Comparison of ENCODE assay signal across 23 mouse cellular contexts in the genomic region with DNA sequence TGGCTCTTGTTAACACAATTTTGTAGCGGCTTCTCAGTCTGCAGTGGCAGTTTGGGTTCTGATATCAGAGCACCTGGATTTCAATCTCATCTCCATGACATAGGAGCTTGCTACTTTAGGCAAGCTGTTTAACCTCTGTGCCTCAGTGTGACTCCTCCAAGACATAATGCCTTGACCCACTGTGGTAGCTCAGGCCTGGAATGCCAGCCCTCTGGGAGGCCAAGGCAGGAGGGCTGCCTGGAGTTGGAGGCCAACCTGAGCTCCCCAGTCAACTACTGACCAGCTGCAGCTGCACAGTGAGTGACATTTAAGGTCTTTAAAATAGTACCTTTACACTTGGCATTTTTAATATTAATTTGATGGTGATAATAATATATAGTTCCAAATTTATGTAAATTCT. TPM values are rescaled to one million over a fixed set of nuclear protein-coding genes. Genes with fewer than 3 reads are reported as not detected.
DNase-seq lines count a peak whose midpoint lies in the region; ATAC-seq and TF ChIP-seq lines count a peak whose summit lies in the region.
"Had no signal": no experiment of that assay in that cellular context is flagged by ENCODE, and none has a peak within 500 bp of the region (broad histone marks: within the 10 kb centered on the region; RNA-seq: fewer than 3 reads in every experiment).

No protein-coding gene starts in this region.

- no peaks in the 10 kb centered on the region for H3K9me3 ChIP-seq in heart, embryonic 14.5 days (ENCODE audit: control insufficient read depth, low read length)
- H3K9me3 ChIP-seq in neural tube, embryonic 12.5 days: no peaks in the 10 kb centered on the region
- H3K9me3 ChIP-seq in midbrain, embryonic 13.5 days: no peaks in the 10 kb centered on the region
- H3K9me3 ChIP-seq in lung, postnatal 0 days (ENCODE audit: low read length): no peaks in the 10 kb centered on the region
- H3K9me3 ChIP-seq: liver, embryonic 12.5 days had no signal

- H3K4me2 ChIP-seq in heart, embryonic 14.5 days (ENCODE audit: low read length): peak overlapping the region; percentile 87
- no peak overlapping the region for H3K4me2 ChIP-seq in neural tube, embryonic 12.5 days (replicated peaks)
- 0 out of 2 replicates have a peak overlapping the region, but pooled peaks have one; percentile 80 for H3K4me2 ChIP-seq in midbrain, embryonic 13.5 days (replicated peaks)
- H3K4me2 ChIP-seq in lung, postnatal 0 days (replicated peaks; ENCODE audit: low read depth, low read length): no peak overlapping the region

- H3K27ac ChIP-seq in heart, embryonic 14.5 days (replicated peaks in 1 of 2; ENCODE audit: control insufficient read depth in 1 of 2, insufficient read depth in 1 of 2, low read depth in 2 of 2, low read length in 2 of 2): no peak overlapping the region
- no peak overlapping the region for H3K27ac ChIP-seq in neural tube, embryonic 12.5 days
- H3K27ac ChIP-seq in midbrain, embryonic 13.5 days: no peak overlapping the region
- 0 out of 2 replicates have a peak overlapping the region, but pooled peaks have one; percentile 30 for H3K27ac ChIP-seq in olfactory bulb, adult 2 months (ENCODE audit: insufficient read depth, low read depth, low read length)
- H3K27ac ChIP-seq in lung, postnatal 0 days (ENCODE audit: low read length): no peak overlapping the region
- H3K27ac ChIP-seq: liver, embryonic 12.5 days had no signal

- 85% methylated on average over 1 of the region's 1 CpGs for WGBS in heart, embryonic 14.5 days
- 70% methylated on average over 1 of the region's 1 CpGs for WGBS in neural tube, embryonic 12.5 days
- WGBS in midbrain, embryonic 13.5 days: 68% methylated on average over 1 of the region's 1 CpGs
- WGBS in olfactory bulb, adult 2 months: 98% methylated on average over 1 of the region's 1 CpGs
- 88% methylated on average over 1 of the region's 1 CpGs for WGBS in lung, postnatal 0 days

- no peak for TF ChIP-seq POLR2A in olfactory bulb, adult 2 months (IDR thresholded peaks at IDR 0.05; ENCODE audit: insufficient read depth, low read depth, low read length)

- H3K36me3 ChIP-seq in heart, embryonic 14.5 days (ENCODE audit: control insufficient read depth, insufficient read depth, low read length): no peaks in the 10 kb centered on the region
- H3K36me3 ChIP-seq in neural tube, embryonic 12.5 days: no peaks in the 10 kb centered on the region
- no peaks in the 10 kb centered on the region for H3K36me3 ChIP-seq in midbrain, embryonic 13.5 days
- no peaks in the 10 kb centered on the region for H3K36me3 ChIP-seq in lung, postnatal 0 days (ENCODE audit: insufficient read depth, low read length)
- H3K36me3 ChIP-seq: heart, embryonic 12.5 days; liver, embryonic 12.5 days had no signal

- TF ChIP-seq EP300 in lung, postnatal 0 days (IDR thresholded peaks at IDR 0.05): no peak

- DNase-seq in heart, adult 18-20 months: no peak
- no peak for DNase-seq in neural tube, embryonic 10.5 days (ENCODE audit: extremely low spot score, low spot score)
- DNase-seq in lung, postnatal 14 days: no peak
- no peak for DNase-seq in lung, postnatal 0 days (ENCODE audit: low spot score)
- DNase-seq: thymus, postnatal 14 days had no signal

- H3K9ac ChIP-seq in heart, embryonic 14.5 days (ENCODE audit: low read length): no peak overlapping the region
- no peak overlapping the region for H3K9ac ChIP-seq in neural tube, embryonic 12.5 days
- no peak overlapping the region for H3K9ac ChIP-seq in midbrain, embryonic 13.5 days (replicated peaks)
- no peak overlapping the region for H3K9ac ChIP-seq in lung, postnatal 0 days (replicated peaks; ENCODE audit: low read depth)
- H3K9ac ChIP-seq: liver, embryonic 12.5 days had no signal

- H3K4me1 ChIP-seq in heart, embryonic 14.5 days (ENCODE audit: control insufficient read depth in 2 of 2, insufficient read depth in 2 of 2, low read length in 2 of 2): no peaks in the 10 kb centered on the region
- peaks cover 8% of the 10 kb centered on the region for H3K4me1 ChIP-seq in neural tube, embryonic 12.5 days
- peaks cover 16% of the 10 kb centered on the region for H3K4me1 ChIP-seq in midbrain, embryonic 13.5 days (replicated peaks)
- peaks cover 12% of the 10 kb centered on the region for H3K4me1 ChIP-seq in olfactory bulb, adult 2 months (ENCODE audit: control insufficient read depth, insufficient read depth, low read length)
- H3K4me1 ChIP-seq in lung, postnatal 0 days (ENCODE audit: insufficient read depth, low read depth, low read length): no peaks in the 10 kb centered on the region

- no peak for ATAC-seq in heart, embryonic 14.5 days (ENCODE audit: insufficient number of reproducible peaks, insufficient read depth, low FRiP score, low read depth)
- ATAC-seq in neural tube, embryonic 12.5 days (ENCODE audit: low FRiP score, low read depth): peak; percentile 14; the same call in 1 of the 2 replicates
- ATAC-seq in midbrain, embryonic 13.5 days: no peak
- ATAC-seq in lung, postnatal 0 days: no peak
- ATAC-seq: activated CD4-positive, CD25-positive, alpha-beta regulatory T cell, adult 4 months; Patski had no signal

- no peak for TF ChIP-seq CTCF in olfactory bulb, adult 2 months (IDR thresholded peaks at IDR 0.05; ENCODE audit: insufficient read depth, low read depth, low read length)
- no peak for TF ChIP-seq CTCF in lung, postnatal 0 days (IDR thresholded peaks at IDR 0.05)

- no peak overlapping the region for H3K4me3 ChIP-seq in heart, embryonic 14.5 days (ENCODE audit: control insufficient read depth in 1 of 2, insufficient read depth in 1 of 2, low read depth in 1 of 2, low read length in 2 of 2)
- H3K4me3 ChIP-seq in neural tube, embryonic 12.5 days: no peak overlapping the region
- peak overlapping the region; percentile 66; the same call in 1 of the 2 replicates for H3K4me3 ChIP-seq in midbrain, embryonic 13.5 days (replicated peaks)
- no peak overlapping the region for H3K4me3 ChIP-seq in olfactory bulb, adult 2 months (ENCODE audit: insufficient read depth, low read depth, low read length)
- H3K4me3 ChIP-seq in lung, postnatal 0 days (ENCODE audit: low read depth, low read length): no peak overlapping the region
- H3K4me3 ChIP-seq: erythroblast, embryonic 14.5 days had no signal

- peaks cover 47% of the 10 kb centered on the region for H3K27me3 ChIP-seq in heart, embryonic 14.5 days (ENCODE audit: control insufficient read depth, insufficient read depth, low read length)
- H3K27me3 ChIP-seq in neural tube, embryonic 12.5 days (replicated peaks): peaks cover 35% of the 10 kb centered on the region
- H3K27me3 ChIP-seq in midbrain, embryonic 13.5 days: peaks cover 23% of the 10 kb centered on the region
- peaks cover 29% of the 10 kb centered on the region for H3K27me3 ChIP-seq in lung, postnatal 0 days (replicated peaks; ENCODE audit: insufficient read depth, low read length)

RNA-seq across cellular contexts. Expression of gene Phf24, which starts 0.5 kb away (rescaled TPM):
- polyA plus RNA-seq in heart, embryonic 14.5 days (2014; fragmentation: Nextera tagmentation; extraction: Ambion mirVana): 5.6 and 5.8 TPM in 2 replicates
- 1 to 10 TPM; 6.5 to 7.7 TPM for total RNA-seq in heart, adult 18-20 months (2021)
- polyA plus RNA-seq in neural tube, embryonic 12.5 days (2016; fragmentation: Nextera tagmentation; extraction: Ambion mirVana): 10.9 and 11.4 TPM in 2 replicates
- 14.8 and 15.2 TPM in 2 replicates for polyA plus RNA-seq in midbrain, embryonic 13.5 days (2015; fragmentation: Nextera tagmentation; extraction: Ambion mirVana)
- polyA plus RNA-seq in olfactory bulb, adult 2 months (2012; ENCODE audit: insufficient read depth, insufficient read length, low replicate concordance, missing spikeins): not detected in 2 replicates
- 0.29 and 0.31 TPM in 2 replicates for polyA plus RNA-seq in lung, postnatal 0 days (2015; fragmentation: Nextera tagmentation; extraction: Ambion mirVana)
- polyA plus RNA-seq: C2C12; erythroblast, embryonic 14.5 days; Patski had no signal

RNA-seq across cellular contexts. Expression of gene Dnajb5, which starts 33.6 kb away (rescaled TPM):
- polyA plus RNA-seq in heart, embryonic 14.5 days (2014; fragmentation: Nextera tagmentation; extraction: Ambion mirVana): 17.9 and 18.3 TPM in 2 replicates
- total RNA-seq in heart, adult 18-20 months (2021): 100 to 1,000 TPM in 1 of 2 experiments, 10 to 100 TPM in 1; 95.5 to 101 TPM
- polyA plus RNA-seq in neural tube, embryonic 12.5 days (2016; fragmentation: Nextera tagmentation; extraction: Ambion mirVana): 29.0 and 33.6 TPM in 2 replicates
- 45.9 and 58.2 TPM in 2 replicates for polyA plus RNA-seq in midbrain, embryonic 13.5 days (2015; fragmentation: Nextera tagmentation; extraction: Ambion mirVana)
- polyA plus RNA-seq in olfactory bulb, adult 2 months (2012; ENCODE audit: insufficient read depth, insufficient read length, low replicate concordance, missing spikeins): 176 TPM in 1 of 2 replicates, not detected in the other
- 5.7 and 6.2 TPM in 2 replicates for polyA plus RNA-seq in lung, postnatal 0 days (2015; fragmentation: Nextera tagmentation; extraction: Ambion mirVana)
- polyA plus RNA-seq: erythroblast, embryonic 14.5 days had no signal

RNA-seq across cellular contexts. Expression of gene Fam205c, which starts 41.9 kb away (rescaled TPM):
- 0.19 and 0.31 TPM in 2 replicates for polyA plus RNA-seq in heart, embryonic 14.5 days (2014; fragmentation: Nextera tagmentation; extraction: Ambion mirVana)
- total RNA-seq in heart, adult 18-20 months (2021): 10 to 100 TPM; 12.2 to 12.9 TPM
- 2.5 and 2.6 TPM in 2 replicates for polyA plus RNA-seq in neural tube, embryonic 12.5 days (2016; fragmentation: Nextera tagmentation; extraction: Ambion mirVana)
- polyA plus RNA-seq in midbrain, embryonic 13.5 days (2015; fragmentation: Nextera tagmentation; extraction: Ambion mirVana): 1.2 and 1.7 TPM in 2 replicates
- polyA plus RNA-seq in olfactory bulb, adult 2 months (2012; ENCODE audit: insufficient read depth, insufficient read length, low replicate concordance, missing spikeins): not detected in 2 replicates
- not detected in 2 replicates for polyA plus RNA-seq in lung, postnatal 0 days (2015; fragmentation: Nextera tagmentation; extraction: Ambion mirVana)
- total RNA-seq: adrenal gland, postnatal 14 days; megakaryocyte progenitor cell, adult 5-6 weeks had no signal
- polyA plus RNA-seq: activated CD4-positive, CD25-positive, alpha-beta regulatory T cell, adult 4 months; C2C12; embryonic facial prominence, embryonic 11.5 days; erythroblast, embryonic 14.5 days; limb, embryonic 11.5 days; Patski; spleen, adult 2 months had no signal

RNA-seq across cellular contexts. Expression of gene 1700022I11Rik, which starts 53.4 kb away (rescaled TPM):
- 0.57 and 0.70 TPM in 2 replicates for polyA plus RNA-seq in heart, embryonic 14.5 days (2014; fragmentation: Nextera tagmentation; extraction: Ambion mirVana)
- total RNA-seq in heart, adult 18-20 months (2021): not detected
- 0.46 and 0.93 TPM in 2 replicates for polyA plus RNA-seq in neural tube, embryonic 12.5 days (2016; fragmentation: Nextera tagmentation; extraction: Ambion mirVana)
- polyA plus RNA-seq in midbrain, embryonic 13.5 days (2015; fragmentation: Nextera tagmentation; extraction: Ambion mirVana): 0.49 and 0.50 TPM in 2 replicates
- polyA plus RNA-seq in olfactory bulb, adult 2 months (2012; ENCODE audit: insufficient read depth, insufficient read length, low replicate concordance, missing spikeins): not detected in 2 replicates
- polyA plus RNA-seq in lung, postnatal 0 days (2015; fragmentation: Nextera tagmentation; extraction: Ambion mirVana): 0.30 TPM in 1 of 2 replicates, not detected in the other
- total RNA-seq: adrenal gland, postnatal 14 days; gastrocnemius, adult 8-10 months; layer of hippocampus, adult 8-10 months; left cerebral cortex, adult 18-20 months had no signal
- polyA plus RNA-seq: erythroblast, embryonic 14.5 days; Patski; spleen, adult 2 months had no signal

RNA-seq across cellular contexts. Expression of gene Gm12394, which starts 59.4 kb away (rescaled TPM):
- polyA plus RNA-seq in heart, embryonic 14.5 days (2014; fragmentation: Nextera tagmentation; extraction: Ambion mirVana): not detected in 2 replicates
- not detected for total RNA-seq in heart, adult 18-20 months (2021)
- 0.80 and 0.82 TPM in 2 replicates for polyA plus RNA-seq in neural tube, embryonic 12.5 days (2016; fragmentation: Nextera tagmentation; extraction: Ambion mirVana)
- 0.35 and 0.43 TPM in 2 replicates for polyA plus RNA-seq in midbrain, embryonic 13.5 days (2015; fragmentation: Nextera tagmentation; extraction: Ambion mirVana)
- polyA plus RNA-seq in olfactory bulb, adult 2 months (2012; ENCODE audit: insufficient read depth, insufficient read length, low replicate concordance, missing spikeins): not detected in 2 replicates
- polyA plus RNA-seq in lung, postnatal 0 days (2015; fragmentation: Nextera tagmentation; extraction: Ambion mirVana): 0.08 TPM in 1 of 2 replicates, not detected in the other
- total RNA-seq: adrenal gland, postnatal 14 days; gastrocnemius, adult 8-10 months; megakaryocyte progenitor cell, adult 5-6 weeks had no signal
- polyA plus RNA-seq: activated CD4-positive, CD25-positive, alpha-beta regulatory T cell, adult 4 months; C2C12; erythroblast, embryonic 14.5 days; limb, embryonic 11.5 days; Patski; spleen, adult 2 months had no signal

Comparison
In these comparisons a context has a peak if more than half of its experiments do, and no peak if none do; other contexts are left out.
1. H3K4me2 ChIP-seq: peak in heart, embryonic 14.5 days (single experiment) and midbrain, embryonic 13.5 days (single experiment); none in neural tube, embryonic 12.5 days (single experiment) and lung, postnatal 0 days (single experiment).